Mouse (Mus musculus): ENCODE measurements around the gene Zfp334. TPM values are rescaled to one million over a fixed set of nuclear protein-coding genes. Genes with fewer than 3 reads are reported as not detected.

Zfp334 gene
- polyA plus RNA-seq, 1 experiment from 2014 or later, result 22.0 TPM

DNA sequence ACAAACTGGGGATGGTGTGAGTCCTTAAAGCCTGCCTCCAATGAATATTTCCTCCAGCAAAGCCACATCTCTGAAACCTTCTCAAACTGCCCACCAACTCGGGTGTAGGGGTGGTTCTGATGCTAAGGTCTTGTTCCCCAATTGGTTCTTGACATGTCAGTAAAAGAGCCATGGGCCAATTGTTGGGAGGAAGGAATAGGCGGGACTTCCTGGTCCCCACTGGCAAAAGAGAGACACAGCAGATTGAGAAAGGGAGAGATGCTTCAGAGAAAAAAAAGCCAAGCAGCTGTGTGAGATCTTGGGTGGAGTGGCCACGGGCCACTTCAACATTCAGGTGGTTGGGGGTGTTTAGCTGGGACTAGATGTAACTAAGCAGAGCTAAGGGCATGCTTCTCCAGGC lies 17.0 kb downstream of the Zfp334 start:
- no peak overlapping the region for H3K4me3 ChIP-seq (ENCODE audit: low read depth, low read length)
- H3K27ac ChIP-seq (replicated peaks; ENCODE audit: low read depth, low read length), result no peak overlapping the region
- ATAC-seq (replicated peaks; ENCODE audit: insufficient number of reproducible peaks, low FRiP score, low TSS enrichment, low read depth), result no peak
- no peaks in the 10 kb centered on the region; the same call in 1 of the 2 replicates for H3K4me1 ChIP-seq (ENCODE audit: control insufficient read depth, insufficient read depth, low read length)
- no peak for DNase-seq (ENCODE audit: low spot score)
- H3K36me3 ChIP-seq (replicated peaks; ENCODE audit: control insufficient read depth, insufficient read depth, low read depth, low read length), result no peaks in the 10 kb centered on the region; the same call in 1 of the 2 replicates
- no peak overlapping the region for H3K4me2 ChIP-seq (ENCODE audit: low read depth, low read length)
- no peaks in the 10 kb centered on the region for H3K9me3 ChIP-seq (replicated peaks; ENCODE audit: control insufficient read depth, low read length)
- 24% methylated on average over 3 of the region's 3 CpGs for WGBS
- H3K9ac ChIP-seq (replicated peaks; ENCODE audit: low read length), result no peak overlapping the region
- H3K27me3 ChIP-seq (ENCODE audit: control insufficient read depth, insufficient read depth, low read length), result no peaks in the 10 kb centered on the region

DNA sequence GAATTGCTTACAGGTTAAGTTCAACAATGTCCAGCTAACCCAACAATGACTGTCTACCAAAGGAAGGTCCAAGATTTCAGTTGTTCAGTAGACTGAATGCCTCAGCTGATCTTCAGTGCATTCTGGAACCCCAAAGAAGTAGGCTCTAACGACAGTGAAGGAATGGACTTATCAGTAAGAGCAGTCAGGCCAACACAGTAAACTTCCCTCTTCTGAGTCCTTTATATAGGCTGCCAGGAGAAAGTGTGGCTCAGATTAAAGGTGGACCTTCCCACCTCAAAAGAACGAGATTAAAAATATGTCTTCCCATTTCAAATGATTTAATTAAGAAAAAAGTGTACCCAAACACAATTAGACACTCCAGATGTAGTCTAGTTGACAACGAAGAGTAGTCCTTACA lies 17.7 kb downstream of the Zfp334 start:
- DNase-seq (ENCODE audit: low spot score), result no peak
- Histone ChIP-seq H3K27ac (replicated peaks; ENCODE audit: low read depth, low read length) (no peak overlapping the region), H3K27me3 (ENCODE audit: control insufficient read depth, insufficient read depth, low read length) (no peaks in the 10 kb centered on the region), H3K4me1 (ENCODE audit: control insufficient read depth, insufficient read depth, low read length) (no peaks in the 10 kb centered on the region; the same call in 1 of the 2 replicates), H3K36me3 (replicated peaks; ENCODE audit: control insufficient read depth, insufficient read depth, low read depth, low read length) (no peaks in the 10 kb centered on the region; the same call in 1 of the 2 replicates), H3K9ac (replicated peaks; ENCODE audit: low read length) (no peak overlapping the region), H3K9me3 (replicated peaks; ENCODE audit: control insufficient read depth, low read length) (no peaks in the 10 kb centered on the region), H3K4me3 (ENCODE audit: low read depth, low read length) (no peak overlapping the region), H3K4me2 (ENCODE audit: low read depth, low read length) (no peak overlapping the region)
- WGBS, result 81% methylated on average over 3 of the region's 3 CpGs
- no peak for ATAC-seq (replicated peaks; ENCODE audit: insufficient number of reproducible peaks, low FRiP score, low TSS enrichment, low read depth)

DNA sequence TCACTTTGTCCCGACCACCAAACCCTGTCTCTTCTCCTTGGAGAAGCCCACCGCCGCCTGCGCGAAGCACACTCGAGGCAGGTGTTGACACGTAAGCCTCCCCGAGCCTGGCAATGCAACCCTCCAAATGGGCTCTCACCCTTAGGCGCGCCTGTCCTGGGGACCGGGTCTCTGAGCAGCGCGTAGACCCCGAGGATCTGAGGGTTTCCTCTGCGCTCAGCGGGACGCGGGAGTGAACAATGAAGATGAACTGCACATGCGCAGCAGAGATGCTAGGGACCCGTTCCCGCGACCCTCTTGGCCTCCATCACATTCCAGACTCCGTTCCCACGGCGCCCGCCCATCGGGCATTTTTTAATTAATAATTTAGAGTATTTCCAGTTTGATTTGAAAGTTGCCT lies 19.6 kb downstream of the Zfp334 start, which contains the start of gene Zfp663:
Zfp663 (minus strand) TSS at position 234 of the 400 bp plus-strand sequence.
- no peaks in the 10 kb centered on the region; the same call in 1 of the 2 replicates for H3K4me1 ChIP-seq (ENCODE audit: control insufficient read depth, insufficient read depth, low read length)
- H3K9ac ChIP-seq (replicated peaks; ENCODE audit: low read length), result peak within 1 kb of the TSS; percentile 64
- ATAC-seq (replicated peaks; ENCODE audit: insufficient number of reproducible peaks, low FRiP score, low TSS enrichment, low read depth), result peak; percentile 58; the same call in 1 of the 2 replicates
- peak within 1 kb of the TSS; percentile 82 for H3K4me2 ChIP-seq (ENCODE audit: low read depth, low read length)
- H3K9me3 ChIP-seq (replicated peaks; ENCODE audit: control insufficient read depth, low read length), result no peaks in the 10 kb centered on the region
- no peaks in the 10 kb centered on the region for H3K36me3 ChIP-seq (replicated peaks; ENCODE audit: control insufficient read depth, insufficient read depth, low read depth, low read length)
- DNase-seq (ENCODE audit: low spot score), result peak; percentile 79
- 0 out of 2 replicates have a peak, but pooled peaks cover 2% of the 10 kb centered on the region for H3K27me3 ChIP-seq (ENCODE audit: control insufficient read depth, insufficient read depth, low read length)
- WGBS, result under 1% methylated on average over 27 of the region's 27 CpGs
- H3K27ac ChIP-seq (replicated peaks; ENCODE audit: low read depth, low read length), result no peak within 1 kb of the TSS; the same call in 1 of the 2 replicates
- peak within 1 kb of the TSS; percentile 42 for H3K4me3 ChIP-seq (ENCODE audit: low read depth, low read length)

DNA sequence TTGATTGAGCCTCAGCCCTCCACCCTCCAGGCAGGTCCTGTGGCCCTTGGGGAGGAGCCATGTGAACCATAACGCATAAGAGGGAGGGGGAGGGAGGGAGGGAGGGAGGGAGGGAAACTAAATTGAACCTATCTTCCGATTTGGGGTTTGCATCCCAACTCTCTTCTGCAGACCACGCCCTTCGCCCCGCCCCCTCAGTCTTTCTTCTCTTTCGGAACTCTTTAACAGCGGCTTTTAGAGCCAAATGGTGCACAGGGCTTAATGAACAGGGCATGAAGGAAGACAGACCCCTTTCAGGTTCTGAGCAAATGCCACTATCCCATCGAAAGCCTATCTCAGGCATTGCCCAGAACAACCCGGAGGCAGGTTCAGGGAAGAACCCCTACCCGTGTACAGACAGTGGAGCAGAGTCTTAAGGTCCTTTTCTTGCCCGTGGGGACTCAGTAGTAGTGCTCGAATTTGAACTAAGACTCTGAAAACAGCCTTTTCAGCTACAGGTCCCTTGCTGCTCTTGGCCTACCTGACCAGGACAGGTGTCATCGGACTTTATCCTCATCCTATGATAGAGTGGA lies 20.1 kb downstream of the Zfp334 start:
- H3K4me3 ChIP-seq (ENCODE audit: low read depth, low read length), result peak overlapping the region; percentile 42
- DNase-seq (ENCODE audit: low spot score) (peak; percentile 55), ATAC-seq (replicated peaks; ENCODE audit: insufficient number of reproducible peaks, low FRiP score, low TSS enrichment, low read depth) (no peak)
- H3K9me3 ChIP-seq (replicated peaks; ENCODE audit: control insufficient read depth, low read length), result no peaks in the 10 kb centered on the region
- no peak overlapping the region; the same call in 1 of the 2 replicates for H3K27ac ChIP-seq (replicated peaks; ENCODE audit: low read depth, low read length)
- no peaks in the 10 kb centered on the region for H3K36me3 ChIP-seq (replicated peaks; ENCODE audit: control insufficient read depth, insufficient read depth, low read depth, low read length)
- H3K27me3 ChIP-seq (ENCODE audit: control insufficient read depth, insufficient read depth, low read length), result peaks cover 2% of the 10 kb centered on the region; the same call in 1 of the 2 replicates
- WGBS, result 3% methylated on average over 13 of the region's 13 CpGs
- peak overlapping the region; percentile 82 for H3K4me2 ChIP-seq (ENCODE audit: low read depth, low read length)
- H3K4me1 ChIP-seq (ENCODE audit: control insufficient read depth, insufficient read depth, low read length), result no peaks in the 10 kb centered on the region; the same call in 1 of the 2 replicates
- peak overlapping the region; percentile 64 for H3K9ac ChIP-seq (replicated peaks; ENCODE audit: low read length)

DNA sequence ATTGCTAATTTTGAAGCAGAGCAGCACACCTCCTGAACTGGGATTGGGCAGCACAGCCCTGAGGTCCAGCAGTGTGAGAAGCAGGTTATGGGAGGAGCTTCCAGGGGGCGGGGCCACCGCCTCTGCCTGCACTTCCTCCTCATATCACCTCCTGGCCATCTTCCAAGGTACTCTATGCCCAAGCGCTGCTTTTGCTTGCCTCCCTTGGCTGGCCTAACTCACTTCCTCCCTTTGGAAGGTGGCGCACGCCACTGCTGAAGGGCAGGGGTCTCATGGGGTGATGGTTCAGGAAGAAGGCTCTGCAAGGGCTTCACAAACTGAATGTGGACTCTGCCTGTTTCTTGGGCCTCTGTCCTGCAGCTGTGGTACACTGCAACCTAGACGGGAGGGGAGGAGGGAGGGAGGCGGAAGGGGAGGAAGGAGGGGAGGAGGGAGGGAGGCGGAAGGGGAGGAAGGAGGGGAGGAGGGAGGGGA lies 21.0 kb downstream of the Zfp334 start:
- DNase-seq (ENCODE audit: low spot score) (peak; percentile 36), ATAC-seq (replicated peaks; ENCODE audit: insufficient number of reproducible peaks, low FRiP score, low TSS enrichment, low read depth) (0 out of 2 replicates have a peak, but pooled peaks have one; percentile 22)
- no peaks in the 10 kb centered on the region; the same call in 1 of the 2 replicates for H3K4me1 ChIP-seq (ENCODE audit: control insufficient read depth, insufficient read depth, low read length)
- H3K36me3 ChIP-seq (replicated peaks; ENCODE audit: control insufficient read depth, insufficient read depth, low read depth, low read length), result no peaks in the 10 kb centered on the region
- H3K4me2 ChIP-seq (ENCODE audit: low read depth, low read length), result 0 out of 2 replicates have a peak overlapping the region, but pooled peaks have one; percentile 11
- H3K27me3 ChIP-seq (ENCODE audit: control insufficient read depth, insufficient read depth, low read length), result peaks cover 2% of the 10 kb centered on the region; the same call in 1 of the 2 replicates
- H3K9ac ChIP-seq (replicated peaks; ENCODE audit: low read length), result no peak overlapping the region
- H3K4me3 ChIP-seq (ENCODE audit: low read depth, low read length), result no peak overlapping the region
- H3K27ac ChIP-seq (replicated peaks; ENCODE audit: low read depth, low read length), result no peak overlapping the region
- WGBS, result 6% methylated on average over 5 of the region's 8 CpGs
- H3K9me3 ChIP-seq (replicated peaks; ENCODE audit: control insufficient read depth, low read length), result no peaks in the 10 kb centered on the region

DNA sequence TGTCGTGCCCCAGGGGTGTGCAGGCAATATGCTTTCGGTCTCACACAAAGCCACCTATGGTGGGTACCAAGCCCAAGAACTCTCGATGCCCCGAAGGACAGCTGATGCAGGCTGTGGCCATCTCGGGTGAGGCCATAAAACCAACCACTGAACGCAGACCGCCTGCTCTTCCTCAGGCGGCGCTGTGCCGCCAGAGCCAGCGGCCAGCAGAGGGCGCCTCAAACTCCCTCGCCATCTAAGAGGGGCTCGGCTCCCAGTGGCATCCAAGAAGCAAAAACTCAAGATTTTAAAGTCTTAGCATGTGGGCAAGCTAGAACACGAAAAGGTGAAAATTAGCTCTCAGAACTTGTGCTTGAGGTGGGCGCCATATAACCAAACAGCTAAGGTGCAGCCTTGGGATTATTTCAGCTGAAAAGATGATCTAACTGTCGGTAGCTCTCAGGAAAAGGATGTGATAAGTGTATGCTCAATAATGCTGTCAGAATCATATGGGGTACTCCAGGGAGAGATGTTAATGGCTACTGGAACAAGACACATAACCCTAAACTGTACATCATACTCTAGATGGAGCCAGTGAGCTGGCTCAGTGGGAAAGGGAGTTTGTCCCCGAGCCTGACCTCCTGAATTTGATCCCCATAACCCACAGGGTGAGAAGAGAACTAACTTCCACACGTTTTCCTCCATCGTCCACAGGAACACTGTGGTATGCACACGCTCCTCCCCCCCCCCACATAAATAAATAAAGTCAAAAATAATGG lies 23.5 kb downstream of the Zfp334 start:
- no peak for ATAC-seq (replicated peaks; ENCODE audit: insufficient number of reproducible peaks, low FRiP score, low TSS enrichment, low read depth)
- 14% methylated on average over 21 of the region's 21 CpGs for WGBS

DNA sequence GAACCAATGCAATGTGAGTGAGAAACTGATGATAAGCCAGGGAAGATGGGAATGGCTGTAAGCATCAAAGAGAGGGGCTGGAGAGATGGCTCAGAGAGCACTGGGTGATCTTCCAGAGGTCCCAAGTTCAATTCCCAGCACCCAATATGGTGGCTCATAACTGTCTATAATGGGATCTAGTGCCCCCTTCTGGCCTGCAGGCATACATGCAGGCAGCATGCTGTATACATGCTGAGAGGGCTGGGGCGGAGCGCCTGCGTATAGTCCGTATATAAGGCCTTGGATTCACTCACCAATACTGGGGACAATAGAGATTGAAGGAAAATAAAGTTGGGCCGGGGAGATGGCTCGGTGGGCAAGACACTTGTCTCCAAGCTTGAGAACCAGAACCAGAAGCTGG lies 24.8 kb downstream of the Zfp334 start:
- DNase-seq (ENCODE audit: low spot score), result no peak
- WGBS, result 88% methylated on average over 6 of the region's 6 CpGs
- no peak overlapping the region for H3K4me2 ChIP-seq (ENCODE audit: low read depth, low read length)
- no peak overlapping the region for H3K27ac ChIP-seq (replicated peaks; ENCODE audit: low read depth, low read length)
- H3K9me3 ChIP-seq (replicated peaks; ENCODE audit: control insufficient read depth, low read length), result no peaks in the 10 kb centered on the region
- H3K4me3 ChIP-seq (ENCODE audit: low read depth, low read length), result no peak overlapping the region
- H3K9ac ChIP-seq (replicated peaks; ENCODE audit: low read length), result no peak overlapping the region
- H3K36me3 ChIP-seq (replicated peaks; ENCODE audit: control insufficient read depth, insufficient read depth, low read depth, low read length), result no peaks in the 10 kb centered on the region
- no peaks in the 10 kb centered on the region; the same call in 1 of the 2 replicates for H3K4me1 ChIP-seq (ENCODE audit: control insufficient read depth, insufficient read depth, low read length)
- H3K27me3 ChIP-seq (ENCODE audit: control insufficient read depth, insufficient read depth, low read length), result peaks cover 2% of the 10 kb centered on the region; the same call in 1 of the 2 replicates
- ATAC-seq (replicated peaks; ENCODE audit: insufficient number of reproducible peaks, low FRiP score, low TSS enrichment, low read depth), result no peak

More for the DNA sequence above, 23.5 kb downstream of the Zfp334 start:
- peak; percentile 79 for DNase-seq (ENCODE audit: low spot score)
- Histone ChIP-seq H3K4me3 (ENCODE audit: low read depth, low read length) (no peak overlapping the region), H3K36me3 (replicated peaks; ENCODE audit: control insufficient read depth, insufficient read depth, low read depth, low read length) (no peaks in the 10 kb centered on the region), H3K27ac (replicated peaks; ENCODE audit: low read depth, low read length) (no peak overlapping the region), H3K4me2 (ENCODE audit: low read depth, low read length) (no peak overlapping the region), H3K27me3 (ENCODE audit: control insufficient read depth, insufficient read depth, low read length) (peaks cover 2% of the 10 kb centered on the region; the same call in 1 of the 2 replicates), H3K9ac (replicated peaks; ENCODE audit: low read length) (no peak overlapping the region), H3K4me1 (ENCODE audit: control insufficient read depth, insufficient read depth, low read length) (no peaks in the 10 kb centered on the region; the same call in 1 of the 2 replicates), H3K9me3 (replicated peaks; ENCODE audit: control insufficient read depth, low read length) (no peaks in the 10 kb centered on the region)

Data from embryonic facial prominence, embryonic 11.5 days (tissue).